Mouse (Mus musculus) urinary bladder, postnatal 4 days (tissue): Measurements from ENCODE around the gene Tbc1d22a.

Experiments used
- DNase-seq, 2 experiments: peaks; one replicate each; pipeline ENCODE4 v3.0.0; 2021 to 2022; ENCODE audit warnings: low spot score in 2 of 2

Tbc1d22a gene

GRCm38 (mm10) chr15:86385436-86385835 lies 171.2 kb downstream of the Tbc1d22a start:
- DNase-seq = no peak

- DNase-seq = no peak
These were observed 172.1 kb downstream of the Tbc1d22a start for GRCm38 (mm10) chr15:86386325-86386724.

- DNase-seq = no peak
These were observed 174.3 kb downstream of the Tbc1d22a start for GRCm38 (mm10) chr15:86388597-86388996.

GRCm38 (mm10) chr15:86404866-86405265 lies 190.6 kb downstream of the Tbc1d22a start:
- no peak for DNase-seq

- peak in 1 of 2 experiments; percentile 40 for DNase-seq
These were observed 191.3 kb downstream of the Tbc1d22a start for GRCm38 (mm10) chr15:86405527-86405926.

GRCm38 (mm10) chr15:86409352-86409751 lies 195.1 kb downstream of the Tbc1d22a start:
- DNase-seq = no peak

- no peak for DNase-seq
These were observed 197.3 kb downstream of the Tbc1d22a start for GRCm38 (mm10) chr15:86411532-86412080.

GRCm38 (mm10) chr15:86415951-86416350 lies 201.7 kb downstream of the Tbc1d22a start:
- no peak for DNase-seq

- no peak for DNase-seq
These were observed 204.2 kb downstream of the Tbc1d22a start for GRCm38 (mm10) chr15:86418436-86418835.

GRCm38 (mm10) chr15:86419620-86420019 lies 205.4 kb downstream of the Tbc1d22a start:
- DNase-seq = no peak

- no peak for DNase-seq
These were observed 208.6 kb downstream of the Tbc1d22a start for GRCm38 (mm10) chr15:86422858-86423257.

- no peak for DNase-seq
These were observed 209.6 kb downstream of the Tbc1d22a start for GRCm38 (mm10) chr15:86423884-86424283.

- no peak for DNase-seq
These were observed 210.7 kb downstream of the Tbc1d22a start for GRCm38 (mm10) chr15:86424971-86425370.

- DNase-seq = no peak
These were observed 212.2 kb downstream of the Tbc1d22a start for GRCm38 (mm10) chr15:86426364-86427000.

GRCm38 (mm10) chr15:86427439-86427838 lies 213.2 kb downstream of the Tbc1d22a start:
- DNase-seq = no peak

- no peak for DNase-seq
These were observed 214.2 kb downstream of the Tbc1d22a start for GRCm38 (mm10) chr15:86428496-86428895.

- DNase-seq = no peak
These were observed 215.6 kb downstream of the Tbc1d22a start for GRCm38 (mm10) chr15:86429766-86430335.

- DNase-seq = no peak
These were observed 217.4 kb downstream of the Tbc1d22a start for GRCm38 (mm10) chr15:86431539-86432080.

GRCm38 (mm10) chr15:86432791-86433190 lies 218.5 kb downstream of the Tbc1d22a start:
- DNase-seq = no peak

GRCm38 (mm10) chr15:86433378-86433777 lies 219.1 kb downstream of the Tbc1d22a start:
- no peak for DNase-seq

- DNase-seq = no peak
These were observed 220.0 kb downstream of the Tbc1d22a start for GRCm38 (mm10) chr15:86434241-86434640.

- no peak for DNase-seq
These were observed 223.1 kb downstream of the Tbc1d22a start for GRCm38 (mm10) chr15:86437346-86437745.
